Mouse (Mus musculus): Measurements from ENCODE around the gene Xrcc1.

- TF ChIP-seq POLR2A (IDR thresholded peaks at IDR 0.05; ENCODE audit: low read depth, low read length): no peak
- no peak for TF ChIP-seq CTCF (conservative IDR thresholded peaks at IDR 0.05; ENCODE audit: insufficient read depth, insufficient read length, low read depth, low read length)
Measured at GRCm38 (mm10) chr7:24538701-24539100, 7.4 kb upstream of the Xrcc1 start.

All from kidney, adult 2 months (tissue).